Mouse (Mus musculus) liver, adult 2 months (tissue): ENCODE measurements around the gene Dok1.

Experiments
- CTCF ChIP-seq: fragments of 200-500 bp; IDR thresholded peaks from 2 replicates; pipeline ENCODE4 v1.5.1; 2011; ENCODE audit warnings: low read depth, low read length, control low read depth
- POLR2A ChIP-seq: fragments of 200-500 bp; IDR thresholded peaks from 2 replicates; pipeline ENCODE4 v1.6.1; 2011; ENCODE audit warnings: low read length, control low read depth; ENCODE audit not compliant: insufficient read depth; ENCODE audit errors: extremely low read depth

GRCm38 (mm10) chr6:82998326-82998725 lies 34.9 kb downstream of the Dok1 start:
- 0 out of 2 replicates have a peak, but pooled peaks have one; percentile 1 for TF ChIP-seq CTCF
- no peak for TF ChIP-seq POLR2A
